Mouse (Mus musculus) heart, embryonic 14.5 days (tissue): ENCODE results near the gene Dennd2a. TPM values are rescaled to one million over a fixed set of nuclear protein-coding genes. Genes with fewer than 3 reads are reported as not detected.

Experiments
- ATAC-seq: fragments of 200-750 bp; cut with Nextera tagmentation; 2 replicates; pipeline ENCODE4 v1.8.0; 2017; ENCODE audit warnings: low read depth, moderate TSS enrichment; ENCODE audit not compliant: insufficient number of reproducible peaks, insufficient read depth, low FRiP score
- H3K27ac ChIP-seq, 2 experiments: fragments of 200-500 bp in 1 of 2; fragments of 300-500 bp in 1 of 2; sonication (generic) in 1 of 2; replicated peaks in 1 of 2; 2 replicates each; pipeline ENCODE4 v1.5.1; 2012 to 2014; ENCODE audit warnings: low read depth in 2 of 2, low read length in 2 of 2, control low read depth in 1 of 2, mild to moderate bottlenecking in 1 of 2, mixed read lengths in 1 of 2; ENCODE audit not compliant: control insufficient read depth in 1 of 2, insufficient read depth in 1 of 2
- H3K27me3 ChIP-seq: fragments of 300-500 bp; sonication (generic); 2 replicates; pipeline ENCODE4 v1.6.1; 2014; ENCODE audit warnings: mild to moderate bottlenecking, low read length, control low read depth; ENCODE audit not compliant: control insufficient read depth, insufficient read depth
- H3K36me3 ChIP-seq: fragments of 300-500 bp; sonication (generic); 2 replicates; pipeline ENCODE4 v1.6.1; 2014; ENCODE audit warnings: mild to moderate bottlenecking, control low read depth, low read length, mixed read lengths; ENCODE audit not compliant: control insufficient read depth, insufficient read depth
- H3K4me1 ChIP-seq, 2 experiments: fragments of 200-500 bp in 1 of 2; fragments of 300-500 bp in 1 of 2; sonication (generic) in 1 of 2; 2 replicates each; pipeline ENCODE4 v1.6.1; 2012 to 2014; ENCODE audit warnings: low read length in 2 of 2, control low read depth in 1 of 2, mixed read lengths in 1 of 2; ENCODE audit not compliant: control insufficient read depth in 2 of 2, insufficient read depth in 2 of 2
- H3K4me2 ChIP-seq: fragments of 300-500 bp; sonication (generic); 2 replicates; pipeline ENCODE4 v1.6.1; 2014; ENCODE audit warnings: mild to moderate bottlenecking, low read length
- H3K4me3 ChIP-seq, 2 experiments: fragments of 200-500 bp in 1 of 2; fragments of 300-500 bp in 1 of 2; sonication (generic) in 1 of 2; 2 replicates each; pipeline ENCODE4 v1.5.1; 2012 to 2014; ENCODE audit warnings: low read length in 2 of 2, mild to moderate bottlenecking in 2 of 2, control low read depth in 1 of 2, low read depth in 1 of 2, moderate library complexity in 1 of 2; ENCODE audit not compliant: control insufficient read depth in 1 of 2, insufficient read depth in 1 of 2
- H3K9ac ChIP-seq: fragments of 300-500 bp; sonication (generic); 2 replicates; pipeline ENCODE4 v1.6.1; 2014; ENCODE audit warnings: mild to moderate bottlenecking, low read length
- H3K9me3 ChIP-seq: fragments of 300-500 bp; sonication (generic); 2 replicates; pipeline ENCODE4 v1.6.1; 2016; ENCODE audit warnings: low read length, control low read depth; ENCODE audit not compliant: control insufficient read depth
- WGBS: fragments of 180-500 bp; shearing (Covaris S2); extraction: QIAGEN DNeasy Blood & Tissue Kit; methylation state at CpG from one replicate; pipeline ENCODE4 v1.1.7; 2014; 5-methylcytosine and 5-hydroxymethylcytosine counted together
- polyA plus RNA-seq: library from polyadenylated mRNA; unstranded; fragments of >200 nt; fragmentation: Nextera tagmentation; extraction: Ambion mirVana; gene quantifications from 2 replicates; pipeline ENCODE4 v1.2.1, GENCODE M21; 2014

Dennd2a gene
- polyA plus RNA-seq, 1 experiment from 2014 or later, result 18.8 TPM

- ATAC-seq, result no peak
- peaks cover 51% of the 10 kb centered on the region for H3K36me3 ChIP-seq
Measured at GRCm38 (mm10) chr6:39503476-39503875, 54.2 kb downstream of the Dennd2a start.

DNA sequence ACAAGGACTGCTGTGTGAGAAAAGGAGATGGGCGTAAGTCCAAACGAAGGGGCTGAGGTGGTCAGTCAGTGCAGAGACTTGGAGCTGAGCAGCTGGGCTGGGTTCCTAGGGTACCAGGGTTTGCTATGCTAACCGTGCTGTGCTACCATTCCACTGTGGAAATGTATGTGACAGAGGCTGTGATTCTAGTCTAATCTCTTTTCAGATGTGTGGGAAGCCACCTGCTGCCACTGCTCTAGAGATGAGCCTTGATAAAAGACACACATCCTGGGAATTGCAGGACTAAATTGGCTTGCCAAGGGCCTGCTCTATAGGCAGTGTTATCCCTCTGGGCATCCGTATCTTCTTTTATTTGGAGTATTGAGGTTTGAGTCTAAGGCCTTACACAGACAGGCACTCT lies 60.5 kb downstream of the Dennd2a start:
- H3K9me3 ChIP-seq, result no peaks in the 10 kb centered on the region
- no peak overlapping the region for H3K4me2 ChIP-seq
- WGBS, result 84% methylated on average over 4 of the region's 4 CpGs
- peaks cover 3 to 6% of the 10 kb centered on the region in 2 experiments; a peak in 1 of 4 replicates for H3K4me1 ChIP-seq
- peaks cover 51% of the 10 kb centered on the region for H3K36me3 ChIP-seq
- no peaks in the 10 kb centered on the region for H3K27me3 ChIP-seq
- no peak overlapping the region for H3K27ac ChIP-seq
- no peak for ATAC-seq
- H3K9ac ChIP-seq, result no peak overlapping the region
- H3K4me3 ChIP-seq, result no peak overlapping the region

More at GRCm38 (mm10) chr6:39503476-39503875, 54.2 kb downstream of the Dennd2a start:
- 96% methylated on average over 7 of the region's 7 CpGs for WGBS
- no peaks in the 10 kb centered on the region for H3K9me3 ChIP-seq
- no peaks in the 10 kb centered on the region for H3K27me3 ChIP-seq
- no peak overlapping the region for H3K4me2 ChIP-seq
- no peaks in the 10 kb centered on the region for H3K4me1 ChIP-seq
- H3K9ac ChIP-seq, result no peak overlapping the region
- H3K4me3 ChIP-seq, result no peak overlapping the region
- H3K27ac ChIP-seq, result no peak overlapping the region

DNA sequence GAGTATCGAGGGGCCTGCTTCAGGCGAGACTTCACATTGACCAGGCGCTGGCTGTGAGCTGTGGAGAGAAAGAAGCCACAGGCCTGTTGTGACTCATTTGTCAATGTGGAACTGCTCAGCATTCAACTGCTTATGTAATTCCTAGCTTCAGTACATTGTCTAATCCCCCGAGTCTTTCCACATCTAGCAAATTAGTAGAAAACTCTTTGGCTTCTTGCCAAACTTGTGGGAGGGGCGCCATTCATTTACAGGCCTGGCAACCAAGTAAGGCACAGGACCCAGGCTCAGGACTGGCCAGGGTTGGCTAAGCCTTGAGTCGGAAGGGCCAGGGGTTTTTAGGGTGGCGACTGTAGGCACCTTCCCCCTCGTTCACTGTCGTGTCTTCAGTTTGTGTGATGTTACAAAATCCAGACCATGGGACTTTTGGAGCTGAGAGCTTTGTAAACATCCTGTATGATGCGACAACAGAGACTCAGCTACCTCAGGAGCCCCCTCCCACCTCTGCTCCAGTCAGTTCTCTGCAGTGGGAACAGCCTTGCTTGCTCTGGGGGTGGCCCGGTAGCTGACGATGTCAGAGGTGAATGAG lies 64.4 kb downstream of the Dennd2a start:
- H3K36me3 ChIP-seq, result peaks cover 75% of the 10 kb centered on the region
- WGBS, result 53% methylated on average over 12 of the region's 12 CpGs
- no peak overlapping the region for H3K4me3 ChIP-seq
- H3K27me3 ChIP-seq, result no peaks in the 10 kb centered on the region
- H3K27ac ChIP-seq, result no peak overlapping the region
- H3K9ac ChIP-seq, result no peak overlapping the region
- no peak overlapping the region for H3K4me2 ChIP-seq
- no peak for ATAC-seq
- peaks cover 3 to 6% of the 10 kb centered on the region in 2 experiments; a peak in 1 of 4 replicates for H3K4me1 ChIP-seq
- no peaks in the 10 kb centered on the region for H3K9me3 ChIP-seq

DNA sequence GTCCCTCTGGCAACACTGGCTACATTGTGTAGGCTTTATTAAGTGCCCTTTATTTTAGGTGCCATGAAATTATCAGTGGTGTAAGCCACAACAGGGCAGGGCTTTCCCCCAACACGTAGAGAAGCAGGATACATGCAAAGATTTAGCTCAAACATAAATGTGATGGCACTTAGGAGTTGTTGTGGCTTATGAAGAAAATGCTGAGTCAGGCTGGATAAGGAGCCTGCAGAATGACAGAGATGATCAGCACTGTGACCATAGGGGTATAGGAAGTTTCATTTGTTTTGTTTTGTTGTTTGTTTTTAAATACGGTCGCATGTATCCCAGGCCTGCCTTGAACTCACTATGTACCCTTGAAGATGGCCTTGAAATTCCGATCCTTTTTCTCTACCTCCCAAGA lies 65.5 kb downstream of the Dennd2a start:
- Histone ChIP-seq H3K9ac (no peak overlapping the region), H3K36me3 (peaks cover 80% of the 10 kb centered on the region), H3K4me2 (no peak overlapping the region), H3K27me3 (no peaks in the 10 kb centered on the region), H3K4me3 (no peak overlapping the region), H3K4me1 (peaks cover 3 to 6% of the 10 kb centered on the region in 2 experiments; a peak in 1 of 4 replicates), H3K27ac (no peak overlapping the region), H3K9me3 (no peaks in the 10 kb centered on the region)
- no peak for ATAC-seq
- 89% methylated on average over 4 of the region's 4 CpGs for WGBS

DNA sequence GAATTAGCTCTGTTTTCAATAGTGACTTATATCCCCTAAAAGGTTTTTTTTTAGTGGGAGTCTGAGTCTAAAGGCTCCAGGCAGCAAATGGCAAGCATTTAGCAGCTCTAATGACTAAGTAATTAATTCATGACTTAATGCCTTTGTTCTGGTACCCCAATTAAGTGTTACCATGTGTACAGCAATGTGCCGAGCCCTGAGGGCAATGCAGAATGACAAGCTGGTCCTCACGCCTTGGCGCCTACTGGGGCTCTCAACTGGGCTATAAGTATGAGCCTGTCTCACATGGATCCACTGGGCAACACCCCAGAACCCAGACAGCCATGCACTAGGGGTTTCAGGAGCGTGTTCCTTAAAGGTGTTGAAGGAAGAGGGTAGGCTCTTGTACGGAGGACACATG lies 66.5 kb downstream of the Dennd2a start:
- 85% methylated on average over 5 of the region's 5 CpGs for WGBS
- Histone ChIP-seq H3K36me3 (peaks cover 80% of the 10 kb centered on the region), H3K4me3 (no peak overlapping the region), H3K27me3 (no peaks in the 10 kb centered on the region), H3K9ac (no peak overlapping the region), H3K4me1 (peaks cover 3 to 6% of the 10 kb centered on the region in 2 experiments; a peak in 1 of 4 replicates), H3K9me3 (no peaks in the 10 kb centered on the region), H3K4me2 (no peak overlapping the region), H3K27ac (no peak overlapping the region)
- no peak for ATAC-seq

DNA sequence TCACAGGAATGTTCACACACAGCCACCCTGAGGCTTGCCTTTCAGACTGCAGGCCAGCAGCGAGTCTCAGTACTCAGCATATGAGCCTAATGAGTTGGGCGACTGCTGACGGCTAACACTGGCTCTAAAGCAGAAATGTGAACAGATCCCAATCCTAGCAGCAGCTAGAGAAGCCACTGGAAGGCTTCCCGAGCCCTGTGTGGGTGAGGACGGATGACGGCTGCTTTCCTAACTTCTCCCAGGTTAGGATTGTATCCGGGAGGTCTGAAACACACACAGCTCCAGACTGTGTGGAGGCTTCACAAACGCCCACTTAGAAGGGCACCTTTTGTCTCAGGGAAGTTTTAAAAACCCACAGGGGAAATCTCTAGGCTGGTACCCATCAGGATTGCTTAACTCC lies 69.4 kb downstream of the Dennd2a start:
- no peak for ATAC-seq
- 87% methylated on average over 8 of the region's 8 CpGs for WGBS

GRCm38 (mm10) chr6:39483656-39484055 lies 74.0 kb downstream of the Dennd2a start:
- peaks cover 81% of the 10 kb centered on the region for H3K36me3 ChIP-seq

More for the DNA sequence above, 69.4 kb downstream of the Dennd2a start:
- Histone ChIP-seq H3K9ac (no peak overlapping the region), H3K36me3 (peaks cover 82% of the 10 kb centered on the region), H3K27ac (no peak overlapping the region), H3K4me2 (no peak overlapping the region), H3K4me3 (no peak overlapping the region), H3K9me3 (no peaks in the 10 kb centered on the region), H3K27me3 (no peaks in the 10 kb centered on the region), H3K4me1 (peaks cover 2 to 3% of the 10 kb centered on the region in 2 experiments; a peak in 1 of 4 replicates)

More at GRCm38 (mm10) chr6:39483656-39484055, 74.0 kb downstream of the Dennd2a start:
- Histone ChIP-seq H3K9me3 (no peaks in the 10 kb centered on the region), H3K4me1 (no peaks in the 10 kb centered on the region), H3K27ac (no peak overlapping the region), H3K4me2 (no peak overlapping the region), H3K27me3 (no peaks in the 10 kb centered on the region), H3K9ac (no peak overlapping the region), H3K4me3 (no peak overlapping the region)
- WGBS, result 96% methylated on average over 4 of the region's 4 CpGs
- no peak for ATAC-seq
